24 mouse cellular contexts compared by ENCODE assay signal in genomic region chr3:86181107-86181506, GRCm38 (mm10). TPM values are rescaled to one million over a fixed set of nuclear protein-coding genes. Genes with fewer than 3 reads are reported as not detected.
DNase-seq lines count a peak whose midpoint lies in the region; ATAC-seq and TF ChIP-seq lines count a peak whose summit lies in the region.
"Had no signal": no experiment of that assay in that cellular context is flagged by ENCODE, and none has a peak within 500 bp of the region (broad histone marks: within the 10 kb centered on the region; RNA-seq: fewer than 3 reads in every experiment).

No protein-coding gene starts in this region.

- no peak for TF ChIP-seq EP300 in stomach, postnatal 0 days (optimal IDR thresholded peaks at IDR 0.05)

- DNase-seq in kidney, postnatal 0 days (ENCODE audit: low spot score) = peak; percentile 23
- DNase-seq in kidney, postnatal 14 days = no peak
- DNase-seq in stomach, postnatal 0 days (ENCODE audit: low spot score) = no peak
- DNase-seq in gastrocnemius, postnatal 14 days = no peak
- DNase-seq: adrenal gland, adult 2 months; adrenal gland, postnatal 10 days; adrenal gland, postnatal 25 days; B cell, adult 2 months; cerebellum, adult 11 months; cerebellum, adult 18-20 months; cerebellum, adult 8-10 months; cerebellum, adult 9-11 months; cerebellum, postnatal 14 days; cerebellum, postnatal 36 days; embryo, embryonic 11 days had no signal

- WGBS in intestine, postnatal 0 days = 55% methylated on average over 5 of the region's 5 CpGs
- 66% methylated on average over 5 of the region's 5 CpGs for WGBS in intestine, embryonic 15.5 days
- WGBS in kidney, postnatal 0 days = 28% methylated on average over 5 of the region's 5 CpGs
- WGBS in stomach, postnatal 0 days = 55% methylated on average over 5 of the region's 5 CpGs

- 0 out of 2 replicates have a peak, but pooled peaks have one; percentile 25 for ATAC-seq in intestine, postnatal 0 days
- no peak; the same call in 1 of the 2 replicates for ATAC-seq in intestine, embryonic 15.5 days
- no peak for ATAC-seq in kidney, postnatal 0 days (replicated peaks; ENCODE audit: low FRiP score, low read depth)
- peak; percentile 64; the same call in 1 of the 2 replicates for ATAC-seq in stomach, postnatal 0 days (ENCODE audit: low FRiP score, low TSS enrichment)
- ATAC-seq: forebrain, embryonic 14.5 days; forebrain, embryonic 16.5 days had no signal

- no peaks in the 10 kb centered on the region for H3K9me3 ChIP-seq in intestine, postnatal 0 days (ENCODE audit: control insufficient read depth)
- H3K9me3 ChIP-seq in intestine, embryonic 15.5 days = no peaks in the 10 kb centered on the region
- no peaks in the 10 kb centered on the region for H3K9me3 ChIP-seq in kidney, postnatal 0 days (replicated peaks; ENCODE audit: low read length)
- H3K9me3 ChIP-seq in stomach, postnatal 0 days (ENCODE audit: control insufficient read depth, low read length) = no peaks in the 10 kb centered on the region
- H3K9me3 ChIP-seq: embryonic facial prominence, embryonic 13.5 days; embryonic facial prominence, embryonic 15.5 days; forebrain, embryonic 10.5 days; forebrain, embryonic 12.5 days had no signal

- no peak overlapping the region for H3K27ac ChIP-seq in intestine, postnatal 0 days (ENCODE audit: low read depth, low read length)
- H3K27ac ChIP-seq in intestine, embryonic 15.5 days = no peak overlapping the region
- no peak overlapping the region for H3K27ac ChIP-seq in kidney, postnatal 0 days
- H3K27ac ChIP-seq in stomach, postnatal 0 days (replicated peaks) = no peak overlapping the region
- H3K27ac ChIP-seq: embryonic facial prominence, embryonic 13.5 days; embryonic facial prominence, embryonic 15.5 days; forebrain, embryonic 10.5 days; forebrain, embryonic 12.5 days had no signal

- H3K27me3 ChIP-seq in intestine, postnatal 0 days (replicated peaks; ENCODE audit: control insufficient read depth, insufficient read depth, low read length) = no peaks in the 10 kb centered on the region
- H3K27me3 ChIP-seq in intestine, embryonic 15.5 days (replicated peaks) = no peaks in the 10 kb centered on the region
- H3K27me3 ChIP-seq in kidney, postnatal 0 days (ENCODE audit: insufficient read depth, low read length) = no peaks in the 10 kb centered on the region
- no peaks in the 10 kb centered on the region for H3K27me3 ChIP-seq in stomach, postnatal 0 days (ENCODE audit: control insufficient read depth, insufficient read depth, low read length)
- H3K27me3 ChIP-seq: embryonic facial prominence, embryonic 13.5 days; embryonic facial prominence, embryonic 15.5 days; forebrain, embryonic 12.5 days had no signal

- intact Hi-C loops in gastrocnemius, postnatal 14 days (cut with DNase I; ENCODE audit: low total_unique reads) = no loop called here

- H3K4me3 ChIP-seq in intestine, postnatal 0 days (ENCODE audit: low read depth, low read length) = no peak overlapping the region
- H3K4me3 ChIP-seq in intestine, embryonic 15.5 days (replicated peaks) = no peak overlapping the region
- H3K4me3 ChIP-seq in kidney, postnatal 0 days (replicated peaks; ENCODE audit: low read depth, low read length) = no peak overlapping the region
- no peak overlapping the region for H3K4me3 ChIP-seq in stomach, postnatal 0 days (ENCODE audit: low read depth, low read length)
- H3K4me3 ChIP-seq: embryonic facial prominence, embryonic 13.5 days; embryonic facial prominence, embryonic 15.5 days; erythroblast, embryonic 14.5 days; forebrain, embryonic 10.5 days; forebrain, embryonic 12.5 days had no signal

- H3K4me1 ChIP-seq in intestine, postnatal 0 days (replicated peaks; ENCODE audit: control insufficient read depth, insufficient read depth, low read length) = no peaks in the 10 kb centered on the region
- no peaks in the 10 kb centered on the region for H3K4me1 ChIP-seq in intestine, embryonic 15.5 days (replicated peaks)
- no peaks in the 10 kb centered on the region for H3K4me1 ChIP-seq in kidney, postnatal 0 days (replicated peaks; ENCODE audit: insufficient read depth, low read length)
- H3K4me1 ChIP-seq in stomach, postnatal 0 days (replicated peaks; ENCODE audit: control insufficient read depth, insufficient read depth) = no peaks in the 10 kb centered on the region
- H3K4me1 ChIP-seq: embryonic facial prominence, embryonic 13.5 days; embryonic facial prominence, embryonic 15.5 days; forebrain, embryonic 10.5 days; forebrain, embryonic 12.5 days had no signal

- no peak overlapping the region for H3K4me2 ChIP-seq in intestine, postnatal 0 days (replicated peaks; ENCODE audit: low read depth)
- H3K4me2 ChIP-seq in intestine, embryonic 15.5 days (replicated peaks) = no peak overlapping the region
- no peak overlapping the region for H3K4me2 ChIP-seq in kidney, postnatal 0 days (ENCODE audit: low read length)
- H3K4me2 ChIP-seq in stomach, postnatal 0 days (replicated peaks; ENCODE audit: low read depth) = no peak overlapping the region
- H3K4me2 ChIP-seq: embryonic facial prominence, embryonic 13.5 days; embryonic facial prominence, embryonic 15.5 days; forebrain, embryonic 12.5 days had no signal

- H3K9ac ChIP-seq in intestine, postnatal 0 days (ENCODE audit: low read depth, low read length) = no peak overlapping the region
- H3K9ac ChIP-seq in intestine, embryonic 15.5 days = no peak overlapping the region
- no peak overlapping the region for H3K9ac ChIP-seq in kidney, postnatal 0 days (ENCODE audit: low read depth, low read length)
- H3K9ac ChIP-seq in stomach, postnatal 0 days (ENCODE audit: low read length) = no peak overlapping the region
- H3K9ac ChIP-seq: embryonic facial prominence, embryonic 13.5 days; embryonic facial prominence, embryonic 15.5 days; forebrain, embryonic 12.5 days had no signal

- TF ChIP-seq CTCF in intestine, postnatal 0 days (IDR thresholded peaks at IDR 0.05; ENCODE audit: low read depth) = no peak
- TF ChIP-seq CTCF in kidney, postnatal 0 days (IDR thresholded peaks at IDR 0.05; ENCODE audit: low read depth) = no peak
- TF ChIP-seq CTCF in stomach, postnatal 0 days (IDR thresholded peaks at IDR 0.05; ENCODE audit: low read depth) = no peak

- no peaks in the 10 kb centered on the region for H3K36me3 ChIP-seq in intestine, postnatal 0 days (ENCODE audit: control insufficient read depth, insufficient read depth)
- H3K36me3 ChIP-seq in intestine, embryonic 15.5 days = no peaks in the 10 kb centered on the region
- no peaks in the 10 kb centered on the region for H3K36me3 ChIP-seq in kidney, postnatal 0 days (ENCODE audit: insufficient read depth, low read length)
- H3K36me3 ChIP-seq in stomach, postnatal 0 days (ENCODE audit: control insufficient read depth, insufficient read depth, low read length) = no peaks in the 10 kb centered on the region
- H3K36me3 ChIP-seq: embryonic facial prominence, embryonic 13.5 days; embryonic facial prominence, embryonic 15.5 days; forebrain, embryonic 10.5 days; forebrain, embryonic 12.5 days had no signal

RNA-seq across cellular contexts. Expression of gene Rps3a1, which starts 38.6 kb away (rescaled TPM):
- polyA plus RNA-seq in intestine, postnatal 0 days (2015; fragmentation: Nextera tagmentation; extraction: Ambion mirVana) = 788 and 816 TPM in 2 replicates
- polyA plus RNA-seq in intestine, embryonic 15.5 days (2015; fragmentation: Nextera tagmentation; extraction: Ambion mirVana) = 1,281 and 1,419 TPM in 2 replicates
- 1,526 and 1,685 TPM in 2 replicates for polyA plus RNA-seq in kidney, postnatal 0 days (2015; fragmentation: Nextera tagmentation; extraction: Ambion mirVana)
- polyA plus RNA-seq in stomach, postnatal 0 days (2015; fragmentation: Nextera tagmentation; extraction: Ambion mirVana) = 1,183 and 1,198 TPM in 2 replicates
- 100 to 1,000 TPM; 470 to 549 TPM for total RNA-seq in gastrocnemius, postnatal 14 days (2021)

RNA-seq across cellular contexts. Expression of gene Lrba, which starts 43.4 kb away (rescaled TPM):
- polyA plus RNA-seq in intestine, postnatal 0 days (2015; fragmentation: Nextera tagmentation; extraction: Ambion mirVana) = 8.8 and 10.3 TPM in 2 replicates
- polyA plus RNA-seq in intestine, embryonic 15.5 days (2015; fragmentation: Nextera tagmentation; extraction: Ambion mirVana) = 6.1 and 6.6 TPM in 2 replicates
- 5.9 and 6.3 TPM in 2 replicates for polyA plus RNA-seq in kidney, postnatal 0 days (2015; fragmentation: Nextera tagmentation; extraction: Ambion mirVana)
- 2.6 and 2.9 TPM in 2 replicates for polyA plus RNA-seq in stomach, postnatal 0 days (2015; fragmentation: Nextera tagmentation; extraction: Ambion mirVana)
- total RNA-seq in gastrocnemius, postnatal 14 days (2021) = 10 to 100 TPM; 17.0 to 18.4 TPM

Comparison
In these comparisons a context has a peak if more than half of its experiments do, and no peak if none do; other contexts are left out.
1. ATAC-seq: peak in intestine, postnatal 0 days (single experiment) and stomach, postnatal 0 days (single experiment); none in intestine, embryonic 15.5 days (single experiment) and kidney, postnatal 0 days (single experiment).